Mouse (Mus musculus): ENCODE results near the gene Pinlyp. TPM values are rescaled to one million over a fixed set of nuclear protein-coding genes. Genes with fewer than 3 reads are reported as not detected.
A peak's percentile ranks its signal among the peaks of the same experiment; 100 is the strongest.
"Not testable (repeated sequence)": the region's sequence is repeated elsewhere in the genome, so short reads cannot be mapped to it uniquely, and the experiment has no call there.

Pinlyp gene
- polyA plus RNA-seq, 1 experiment from 2014 or later = not detected

DNA sequence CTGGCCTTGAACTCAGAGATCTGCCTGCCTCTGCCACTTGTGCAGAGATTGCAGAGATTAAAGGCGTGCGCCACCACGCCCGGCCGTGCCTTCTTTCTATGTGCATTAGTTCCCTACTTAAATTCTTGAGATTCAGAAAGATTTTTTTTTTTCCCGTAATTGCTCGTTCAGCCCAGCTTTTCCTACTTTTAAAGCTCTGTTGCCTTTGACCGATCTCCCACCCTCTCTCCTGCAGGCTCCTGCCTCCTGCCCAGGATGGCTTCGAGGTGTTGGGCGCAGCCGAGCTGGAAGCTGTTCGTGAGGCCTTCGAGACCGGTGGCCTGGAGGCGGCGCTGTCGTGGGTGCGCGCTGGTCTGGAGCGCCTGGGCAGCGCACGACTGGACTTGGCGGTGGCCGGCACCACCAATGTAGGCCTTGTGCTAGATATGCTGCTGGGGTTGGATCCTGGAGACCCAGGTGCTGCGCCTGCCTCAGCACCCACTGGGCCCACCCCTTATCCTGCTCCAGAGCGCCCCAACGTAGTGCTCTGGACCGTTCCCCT lies 12.8 kb downstream of the Pinlyp start:
- H3K4me2 ChIP-seq = peak overlapping the region; percentile 47; the same call in 1 of the 2 replicates
- ATAC-seq = no peak

DNA sequence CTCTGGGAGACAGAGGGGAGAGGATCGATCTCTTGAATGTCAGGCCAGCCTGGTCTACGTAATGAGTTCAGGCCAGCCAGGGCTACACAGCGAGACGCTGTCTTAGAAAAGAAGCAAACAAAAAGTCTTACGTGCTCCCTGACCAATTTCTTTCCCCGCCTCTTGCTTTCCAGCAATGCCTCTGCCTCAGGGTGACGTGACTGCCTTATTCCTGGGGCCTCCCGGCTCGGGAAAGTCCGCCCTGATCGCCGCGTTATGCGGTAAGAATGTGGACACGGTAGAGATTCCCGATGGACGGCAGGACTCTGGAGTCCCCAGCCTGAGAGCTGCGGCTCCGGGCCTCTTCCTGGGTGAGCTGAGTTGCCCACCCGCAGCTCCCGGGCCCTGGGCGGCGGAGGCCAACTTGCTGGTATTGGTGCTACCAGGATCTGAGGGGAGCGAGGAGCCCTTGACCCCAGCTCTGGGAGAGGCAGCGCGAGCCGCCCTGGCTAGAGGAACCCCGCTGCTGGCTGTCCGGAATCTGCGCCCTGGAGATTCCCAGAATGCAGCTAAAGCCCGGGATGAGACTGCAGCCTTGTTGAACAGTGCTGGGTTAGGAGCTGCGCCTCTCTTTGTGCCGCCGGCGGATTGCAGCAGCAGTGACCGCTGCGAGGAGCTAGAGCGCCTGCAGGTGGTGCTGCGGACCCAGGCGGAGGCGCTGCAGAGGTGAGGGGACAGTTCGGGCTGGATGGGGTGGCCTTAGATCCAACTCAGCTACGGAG lies 14.5 kb downstream of the Pinlyp start:
- H3K27me3 ChIP-seq = peaks cover 15% of the 10 kb centered on the region
- peak; percentile 65 for ATAC-seq
- under 1% methylated on average over 43 of the region's 43 CpGs for WGBS
- H3K4me3 ChIP-seq = peak overlapping the region; percentile 74
- peak overlapping the region; percentile 89 for H3K27ac ChIP-seq
- H3K4me1 ChIP-seq = peaks cover 46% of the 10 kb centered on the region
- peaks cover 34% of the 10 kb centered on the region for H3K36me3 ChIP-seq (ENCODE audit: poor library complexity, severe bottlenecking)
- no peaks in the 10 kb centered on the region for H3K9me3 ChIP-seq (replicated peaks)
- peak overlapping the region; percentile 94 for H3K4me2 ChIP-seq
- peak overlapping the region; percentile 96 for H3K9ac ChIP-seq

More for the DNA sequence above, 12.8 kb downstream of the Pinlyp start:
- Histone ChIP-seq H3K4me3 (peak overlapping the region; percentile 12; the same call in 1 of the 2 replicates), H3K36me3 (ENCODE audit: poor library complexity, severe bottlenecking) (peaks cover 38% of the 10 kb centered on the region), H3K9ac (0 out of 2 replicates have a peak overlapping the region, but pooled peaks have one; percentile 18), H3K27me3 (peaks cover 15% of the 10 kb centered on the region), H3K9me3 (replicated peaks) (no peaks in the 10 kb centered on the region), H3K27ac (no peak overlapping the region), H3K4me1 (peaks cover 50% of the 10 kb centered on the region)
- 63% methylated on average over 28 of the region's 28 CpGs for WGBS

- H3K9ac ChIP-seq = peak within 1 kb of the TSS; percentile 96
- H3K36me3 ChIP-seq (ENCODE audit: poor library complexity, severe bottlenecking) = peaks cover 23% of the 10 kb centered on the region
- H3K4me3 ChIP-seq = peak within 1 kb of the TSS; percentile 74
- H3K9me3 ChIP-seq (replicated peaks) = no peaks in the 10 kb centered on the region
- WGBS = under 1% methylated on average over 44 of the region's 44 CpGs
- H3K27me3 ChIP-seq = peaks cover 15% of the 10 kb centered on the region
- H3K4me1 ChIP-seq = peaks cover 46% of the 10 kb centered on the region
- H3K4me2 ChIP-seq = peak within 1 kb of the TSS; percentile 94
- peak within 1 kb of the TSS; percentile 89 for H3K27ac ChIP-seq
- ATAC-seq = peak; percentile 96
Observed at GRCm38 (mm10) chr7:24530062-24530931, 15.6 kb downstream of the Pinlyp start, which contains the start of gene Irgq. Irgq (plus strand) TSS chr7:24530689.

DNA sequence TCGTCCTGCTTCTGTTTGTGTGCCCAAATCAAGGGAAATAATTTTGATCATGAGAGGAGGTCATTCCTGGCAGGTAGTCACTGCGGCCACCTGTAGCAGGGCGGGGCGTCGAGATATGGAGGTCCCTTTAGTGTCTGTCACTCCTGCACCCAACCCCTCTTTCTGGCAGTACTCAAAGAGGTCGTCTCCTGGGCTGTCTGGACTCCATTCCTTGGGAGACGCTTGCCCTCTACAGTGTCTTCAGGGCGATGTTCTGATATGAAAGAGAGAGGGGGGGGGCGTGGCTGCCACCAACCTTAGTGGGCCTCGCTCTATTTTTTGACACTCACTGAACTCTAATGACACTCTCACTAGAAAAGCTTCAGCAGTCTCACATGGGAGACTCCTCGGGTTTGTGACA lies 16.3 kb downstream of the Pinlyp start:
- Histone ChIP-seq H3K9ac (peak overlapping the region; percentile 96), H3K4me2 (peak overlapping the region; percentile 94), H3K27ac (peak overlapping the region; percentile 89; the same call in 1 of the 2 replicates), H3K36me3 (ENCODE audit: poor library complexity, severe bottlenecking) (peaks cover 15% of the 10 kb centered on the region), H3K9me3 (replicated peaks) (no peaks in the 10 kb centered on the region), H3K4me1 (peaks cover 42% of the 10 kb centered on the region), H3K27me3 (peaks cover 15% of the 10 kb centered on the region), H3K4me3 (peak overlapping the region; percentile 74)
- WGBS = 55% methylated on average over 11 of the region's 11 CpGs
- ATAC-seq = no peak

GRCm38 (mm10) chr7:24528861-24529260 lies 17.1 kb downstream of the Pinlyp start:
- no peaks in the 10 kb centered on the region for H3K9me3 ChIP-seq (replicated peaks)
- H3K4me3 ChIP-seq = no peak overlapping the region
- H3K27me3 ChIP-seq = peaks cover 10% of the 10 kb centered on the region
- 95% methylated on average over 11 of the region's 11 CpGs for WGBS
- ATAC-seq = no peak
- peaks cover 8% of the 10 kb centered on the region for H3K36me3 ChIP-seq (ENCODE audit: poor library complexity, severe bottlenecking)
- H3K27ac ChIP-seq = no peak overlapping the region
- no peak overlapping the region for H3K9ac ChIP-seq
- no peak overlapping the region for H3K4me2 ChIP-seq
- peaks cover 35% of the 10 kb centered on the region for H3K4me1 ChIP-seq

GRCm38 (mm10) chr7:24525686-24526420 lies 20.1 kb downstream of the Pinlyp start:
- no peak overlapping the region for H3K27ac ChIP-seq
- H3K4me3 ChIP-seq = no peak overlapping the region
- ATAC-seq = no peak
- WGBS = 87% methylated on average over 12 of the region's 12 CpGs
- no peaks in the 10 kb centered on the region for H3K36me3 ChIP-seq (ENCODE audit: poor library complexity, severe bottlenecking)
- H3K9me3 ChIP-seq (replicated peaks) = no peaks in the 10 kb centered on the region
- peaks cover 10% of the 10 kb centered on the region for H3K4me1 ChIP-seq
- H3K4me2 ChIP-seq = no peak overlapping the region
- no peak overlapping the region for H3K9ac ChIP-seq
- no peaks in the 10 kb centered on the region for H3K27me3 ChIP-seq

DNA sequence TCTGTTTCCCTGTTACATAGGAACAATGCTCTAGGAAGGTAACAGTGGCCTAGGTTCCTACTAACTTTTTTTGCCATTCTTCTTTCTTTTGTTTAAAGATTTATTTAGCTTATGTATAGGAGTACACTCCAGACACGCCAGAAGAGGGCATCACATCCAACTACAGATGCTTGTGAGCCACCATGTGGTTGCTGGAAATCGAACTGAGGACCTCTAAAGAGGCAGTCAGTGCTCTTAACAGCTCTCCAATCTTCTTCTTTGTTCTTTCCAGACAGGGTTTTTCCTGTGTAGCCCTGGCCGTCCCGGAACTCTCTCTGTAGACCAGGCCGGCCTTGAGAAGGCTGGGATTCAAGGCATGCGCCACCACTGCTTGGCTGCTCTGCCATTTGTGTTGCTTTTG lies 20.9 kb downstream of the Pinlyp start:
- WGBS = 80% methylated on average over 6 of the region's 6 CpGs

DNA sequence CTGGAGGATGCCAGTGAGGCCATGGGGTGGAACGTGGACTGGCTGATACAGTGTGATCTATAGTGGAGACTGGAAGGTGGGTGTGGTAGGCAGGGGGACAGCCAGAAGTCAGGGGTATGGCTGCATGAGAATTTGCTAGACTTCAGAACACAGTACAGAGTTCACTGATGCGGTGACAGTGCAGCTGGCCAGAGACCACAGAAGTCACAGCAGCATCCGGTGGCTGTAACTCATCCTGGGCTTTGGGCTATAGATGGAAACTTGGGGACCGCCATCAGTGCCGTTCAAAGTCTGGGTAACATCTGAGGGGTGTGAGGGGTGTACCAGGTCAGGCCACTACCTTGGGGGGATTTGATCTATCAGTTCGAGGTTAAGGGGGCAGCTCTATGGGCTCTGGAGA lies 22.2 kb downstream of the Pinlyp start:
- Histone ChIP-seq H3K27ac (no peak overlapping the region), H3K4me3 (no peak overlapping the region), H3K27me3 (no peaks in the 10 kb centered on the region), H3K9me3 (replicated peaks) (no peaks in the 10 kb centered on the region; the same call in 1 of the 2 replicates), H3K4me2 (no peak overlapping the region), H3K36me3 (ENCODE audit: poor library complexity, severe bottlenecking) (peaks cover 1% of the 10 kb centered on the region; the same call in 1 of the 2 replicates), H3K4me1 (no peaks in the 10 kb centered on the region), H3K9ac (no peak overlapping the region)
- whole genome bisulfite sequencing = 85% methylated on average over 6 of the region's 6 CpGs
- ATAC-seq = no peak

More for the DNA sequence above, 20.9 kb downstream of the Pinlyp start:
- no peak overlapping the region for H3K9ac ChIP-seq
- no peaks in the 10 kb centered on the region for H3K36me3 ChIP-seq (ENCODE audit: poor library complexity, severe bottlenecking)
- no peak overlapping the region for H3K27ac ChIP-seq
- no peaks in the 10 kb centered on the region for H3K9me3 ChIP-seq (replicated peaks)
- H3K27me3 ChIP-seq = no peaks in the 10 kb centered on the region
- H3K4me2 ChIP-seq = no peak overlapping the region
- peaks cover 10% of the 10 kb centered on the region for H3K4me1 ChIP-seq
- H3K4me3 ChIP-seq = no peak overlapping the region
- ATAC-seq = no peak

GRCm38 (mm10) chr7:24522805-24523204 lies 23.1 kb downstream of the Pinlyp start:
- Histone ChIP-seq H3K4me2 (no peak overlapping the region), H3K4me3 (no peak overlapping the region), H3K4me1 (no peaks in the 10 kb centered on the region), H3K27me3 (no peaks in the 10 kb centered on the region), H3K27ac (no peak overlapping the region), H3K9me3 (replicated peaks) (no peaks in the 10 kb centered on the region; the same call in 1 of the 2 replicates), H3K9ac (no peak overlapping the region), H3K36me3 (ENCODE audit: poor library complexity, severe bottlenecking) (peaks cover 11% of the 10 kb centered on the region)
- 60% methylated on average over 5 of the region's 5 CpGs for WGBS
- no peak for ATAC-seq

DNA sequence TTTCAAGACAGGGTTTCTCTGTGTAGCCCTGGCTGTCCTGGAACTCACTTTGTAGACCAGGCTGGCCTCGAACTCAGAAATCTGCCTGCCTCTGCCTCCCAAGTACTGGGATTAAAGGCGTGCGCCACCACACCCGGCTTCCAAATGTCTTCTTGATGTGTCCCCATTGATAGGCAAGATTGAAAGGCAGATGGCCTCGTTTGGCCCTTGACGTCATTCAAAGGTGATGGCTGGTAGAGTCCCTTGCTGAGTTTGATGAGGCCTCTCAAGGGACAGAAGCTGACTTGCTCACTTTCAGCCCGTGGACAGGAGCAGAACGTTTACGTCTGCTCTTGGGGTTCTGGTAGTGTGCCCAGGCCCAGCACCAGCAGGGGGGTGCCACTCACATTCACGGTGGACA lies 25.9 kb downstream of the Pinlyp start:
- not testable (repeated sequence) for H3K27me3 ChIP-seq; ATAC-seq; H3K4me3 ChIP-seq; H3K27ac ChIP-seq; H3K9me3 ChIP-seq (replicated peaks); H3K4me1 ChIP-seq; H3K9ac ChIP-seq; H3K4me2 ChIP-seq
- H3K36me3 ChIP-seq (ENCODE audit: poor library complexity, severe bottlenecking) = peaks cover 36% of the 10 kb centered on the region
- 87% methylated on average over 10 of the region's 10 CpGs for WGBS

DNA sequence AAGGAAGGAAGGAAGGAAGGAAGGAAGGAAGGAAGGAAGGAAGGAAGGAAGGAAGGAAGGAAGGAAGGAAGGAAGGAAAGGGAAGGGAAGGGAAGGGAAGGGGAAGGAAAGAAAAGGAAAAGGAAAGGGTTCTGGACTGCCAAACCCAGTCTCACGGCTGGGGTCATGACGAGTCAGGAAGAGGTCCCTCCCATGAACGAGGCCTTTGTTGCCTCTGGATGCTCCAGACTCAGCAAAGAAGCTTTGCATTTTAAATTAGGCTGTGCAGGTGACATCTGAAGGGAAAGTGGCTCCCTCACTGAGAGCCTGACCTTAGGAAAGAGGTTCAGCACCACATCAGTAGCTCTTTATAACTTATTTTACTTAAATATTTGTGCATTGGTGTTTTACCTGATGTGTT lies 26.8 kb downstream of the Pinlyp start:
- ATAC-seq = no peak
- 20% methylated on average over 3 of the region's 3 CpGs for WGBS
- H3K4me3 ChIP-seq = no peak overlapping the region
- no peak overlapping the region for H3K27ac ChIP-seq
- no peak overlapping the region for H3K9ac ChIP-seq
- no peak overlapping the region for H3K4me2 ChIP-seq
- no peaks in the 10 kb centered on the region for H3K4me1 ChIP-seq
- peaks cover 46% of the 10 kb centered on the region for H3K36me3 ChIP-seq (ENCODE audit: poor library complexity, severe bottlenecking)
- no peaks in the 10 kb centered on the region for H3K27me3 ChIP-seq
- no peaks in the 10 kb centered on the region; the same call in 1 of the 2 replicates for H3K9me3 ChIP-seq (replicated peaks)

All from forebrain, embryonic 13.5 days (tissue).